Mouse (Mus musculus): ENCODE measurements at regions not wholly inside any gene's neighbourhood (a gene's known extent, or its start where the extent isn't known, plus 50 kb on each side); places are given as distances from the start of the nearest gene placed in this dataset.

DNA sequence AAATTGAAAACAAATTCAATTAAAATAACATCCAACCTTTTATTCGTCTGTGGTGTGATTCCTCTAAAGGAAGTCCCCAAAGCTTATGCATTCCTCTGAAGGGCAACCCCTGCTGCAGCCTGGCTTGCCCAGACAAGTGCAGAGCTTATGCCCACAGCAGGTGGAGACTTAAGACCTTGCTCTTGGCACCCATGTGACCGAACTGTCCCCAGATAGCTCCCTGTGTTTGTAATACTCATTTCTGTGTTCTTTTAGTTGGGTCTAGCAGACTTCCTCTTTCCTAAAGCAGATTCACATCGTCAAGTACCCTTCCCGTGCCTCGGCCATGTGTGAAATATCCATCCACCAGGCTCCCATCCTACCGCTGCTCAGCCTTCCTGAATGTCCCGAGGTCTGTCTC, 723.1 kb upstream of the 4930452B06Rik start:
- H3K4me3 ChIP-seq (ENCODE audit: low read depth, low read length) = no peak overlapping the region
- 72% methylated on average over 7 of the region's 7 CpGs for WGBS
- H3K4me1 ChIP-seq (ENCODE audit: insufficient read depth, low read depth, low read length) = no peaks in the 10 kb centered on the region
- H3K4me2 ChIP-seq (replicated peaks; ENCODE audit: low read depth, low read length) = no peak overlapping the region
- no peak overlapping the region for H3K27ac ChIP-seq (ENCODE audit: low read length)
- H3K36me3 ChIP-seq (ENCODE audit: insufficient read depth, low read length) = no peaks in the 10 kb centered on the region
- TF ChIP-seq EP300 (IDR thresholded peaks at IDR 0.05) = no peak
- no peak for TF ChIP-seq CTCF (IDR thresholded peaks at IDR 0.05)
- H3K9me3 ChIP-seq (ENCODE audit: low read length) = no peaks in the 10 kb centered on the region
- no peak for ATAC-seq
- DNase-seq (ENCODE audit: low spot score) = no peak
- no peak overlapping the region for H3K9ac ChIP-seq (replicated peaks; ENCODE audit: low read depth)
- no peaks in the 10 kb centered on the region for H3K27me3 ChIP-seq (replicated peaks; ENCODE audit: insufficient read depth, low read length)
